Mouse (Mus musculus) C2C12 (cell line): ENCODE results near the gene Srsf3.

Experiments used
- CEBPB ChIP-seq: IDR thresholded peaks from one replicate; pipeline ENCODE4 v1.6.1; 2011; ENCODE audit warnings: low read depth, mild to moderate bottlenecking, control low read depth, moderate library complexity
- CTCF ChIP-seq: IDR thresholded peaks from one replicate; pipeline ENCODE4 v1.5.1; 2011; ENCODE audit not compliant: control insufficient read depth, insufficient read depth, insufficient read length
- FOSL1 ChIP-seq: IDR thresholded peaks from one replicate; pipeline ENCODE4 v1.8.0; 2011; ENCODE audit warnings: mild to moderate bottlenecking, low read length; ENCODE audit not compliant: poor library complexity, insufficient read depth, severe bottlenecking
- MAX ChIP-seq: IDR thresholded peaks from one replicate; pipeline ENCODE4 v1.6.1; 2011; ENCODE audit warnings: mild to moderate bottlenecking, control low read depth
- MYOD1 ChIP-seq: IDR thresholded peaks from one replicate; pipeline ENCODE4 v1.6.1; 2011; ENCODE audit warnings: low read depth; ENCODE audit not compliant: control insufficient read depth, insufficient read length
- MYOG ChIP-seq: IDR thresholded peaks from one replicate; pipeline ENCODE4 v1.6.1; 2011; ENCODE audit not compliant: control insufficient read depth, insufficient read length; ENCODE audit errors: extremely low read depth
- USF1 ChIP-seq: IDR thresholded peaks from one replicate; pipeline ENCODE4 v1.6.1; 2011; ENCODE audit warnings: low read depth, mild to moderate bottlenecking, control low read depth, moderate library complexity

- no peak for TF ChIP-seq CTCF
- no peak for TF ChIP-seq USF1
- no peak for TF ChIP-seq MAX
- no peak for TF ChIP-seq MYOG
- TF ChIP-seq MYOD1 = no peak
- TF ChIP-seq CEBPB = no peak
- TF ChIP-seq FOSL1 = no peak
Observed at GRCm38 (mm10) chr17:29085266-29085665, 52.8 kb downstream of the Srsf3 start.
